Mouse (Mus musculus): ENCODE results near the gene Ppil6. TPM values are rescaled to one million over a fixed set of nuclear protein-coding genes. Genes with fewer than 3 reads are reported as not detected.

The Ppil6 gene
- polyA plus RNA-seq, 1 experiment from 2014 or later = 0.80 TPM

Other genes starting within 250 kb of the Ppil6 start
- gene Fig4, start 187.2 kb upstream of the Ppil6 start, polyA plus RNA-seq (2016; fragmentation: Nextera tagmentation; extraction: Ambion mirVana) = 14.2 and 14.5 TPM in 2 replicates
- gene Ak9, start 186.5 kb upstream of the Ppil6 start, polyA plus RNA-seq (2016; fragmentation: Nextera tagmentation; extraction: Ambion mirVana) = 0.04 and 0.05 TPM in 2 replicates
- 18.1 and 18.5 TPM in 2 replicates for gene Zbtb24, start 40.1 kb upstream of the Ppil6 start, polyA plus RNA-seq (2016; fragmentation: Nextera tagmentation; extraction: Ambion mirVana)
- gene Mical1, start 14.1 kb upstream of the Ppil6 start, polyA plus RNA-seq (2016; fragmentation: Nextera tagmentation; extraction: Ambion mirVana) = 44.5 and 48.0 TPM in 2 replicates
- 61.2 and 65.7 TPM in 2 replicates for gene Smpd2, start 70 bp upstream of the Ppil6 start, polyA plus RNA-seq (2016; fragmentation: Nextera tagmentation; extraction: Ambion mirVana)
- 138 and 143 TPM in 2 replicates for gene Cd164, start 29.0 kb downstream of the Ppil6 start, polyA plus RNA-seq (2016; fragmentation: Nextera tagmentation; extraction: Ambion mirVana)
- gene Ccdc162, start 226.2 kb downstream of the Ppil6 start, polyA plus RNA-seq (2016; fragmentation: Nextera tagmentation; extraction: Ambion mirVana) = 0.42 and 0.53 TPM in 2 replicates